Mouse (Mus musculus) kidney, postnatal 0 days (tissue): ENCODE measurements around the gene Cdkn1b. TPM values are rescaled to one million over a fixed set of nuclear protein-coding genes. Genes with fewer than 3 reads are reported as not detected.

Experiments
- ATAC-seq: fragments of 200-750 bp; cut with Nextera tagmentation; replicated peaks from 2 replicates; pipeline ENCODE4 v1.8.0; 2017; ENCODE audit warnings: low read depth, moderate number of reproducible peaks, moderate TSS enrichment, moderate library complexity; ENCODE audit not compliant: low FRiP score
- DNase-seq: peaks from one replicate; pipeline ENCODE4 v3.0.0-alpha.2; 2016; ENCODE audit warnings: low spot score
- H3K27ac ChIP-seq: fragments of 300-500 bp; sonication (generic); 2 replicates; pipeline ENCODE4 v1.5.1; 2014; ENCODE audit warnings: mild to moderate bottlenecking
- H3K27me3 ChIP-seq: fragments of 300-500 bp; sonication (generic); 2 replicates; pipeline ENCODE4 v1.6.1; 2014; ENCODE audit warnings: low read length, mixed read lengths; ENCODE audit not compliant: insufficient read depth
- H3K36me3 ChIP-seq: fragments of 300-500 bp; sonication (generic); 2 replicates; pipeline ENCODE4 v1.6.1; 2014; ENCODE audit warnings: low read length, mixed read lengths; ENCODE audit not compliant: insufficient read depth
- H3K4me1 ChIP-seq: fragments of 300-500 bp; sonication (generic); replicated peaks from 2 replicates; pipeline ENCODE4 v1.6.1; 2014; ENCODE audit warnings: antibody characterized with exemption, low read length, mixed read lengths; ENCODE audit not compliant: insufficient read depth
- H3K4me2 ChIP-seq: fragments of 300-500 bp; sonication (generic); 2 replicates; pipeline ENCODE4 v1.6.1; 2014; ENCODE audit warnings: mild to moderate bottlenecking, low read length, moderate library complexity, mixed read lengths
- H3K4me3 ChIP-seq: fragments of 300-500 bp; sonication (generic); replicated peaks from 2 replicates; pipeline ENCODE4 v1.5.1; 2014; ENCODE audit warnings: low read depth, low read length
- H3K9ac ChIP-seq: fragments of 300-500 bp; sonication (generic); 2 replicates; pipeline ENCODE4 v1.6.1; 2014; ENCODE audit warnings: low read depth, low read length
- H3K9me3 ChIP-seq: fragments of 300-500 bp; sonication (generic); replicated peaks from 2 replicates; pipeline ENCODE4 v1.6.1; 2016; ENCODE audit warnings: low read length, inconsistent platforms, mixed read lengths
- CTCF ChIP-seq: IDR thresholded peaks from 2 replicates; pipeline ENCODE4 v1.5.1; 2016; ENCODE audit warnings: antibody characterized with exemption, low read depth, mild to moderate bottlenecking, moderate library complexity
- WGBS: fragments of 180-500 bp; shearing (Covaris S2); extraction: QIAGEN DNeasy Blood & Tissue Kit; methylation state at CpG from one replicate; pipeline ENCODE4 v1.1.7; 2014; 5-methylcytosine and 5-hydroxymethylcytosine counted together
- polyA plus RNA-seq: library from polyadenylated mRNA; unstranded; fragments of >200 nt; fragmentation: Nextera tagmentation; extraction: Ambion mirVana; gene quantifications from 2 replicates; pipeline ENCODE4 v1.2.1, GENCODE M21; 2015

The Cdkn1b gene
- polyA plus RNA-seq, 1 experiment from 2014 or later = 25.1 TPM

GRCm38 (mm10) chr6:134931146-134931545, 10.9 kb downstream of the Cdkn1b start:
- Histone ChIP-seq H3K4me2 (peak overlapping the region; percentile 88; the same call in 1 of the 2 replicates), H3K36me3 (no peaks in the 10 kb centered on the region), H3K9ac (no peak overlapping the region), H3K4me3 (no peak overlapping the region), H3K27ac (no peak overlapping the region), H3K4me1 (peaks cover 10% of the 10 kb centered on the region; the same call in 1 of the 2 replicates), H3K9me3 (no peaks in the 10 kb centered on the region), H3K27me3 (no peaks in the 10 kb centered on the region)
- DNase-seq (no peak), ATAC-seq (no peak)
- TF ChIP-seq CTCF = no peak
- 60% methylated on average over 3 of the region's 3 CpGs for WGBS

GRCm38 (mm10) chr6:134932486-134933206, 12.4 kb downstream of the Cdkn1b start:
- Histone ChIP-seq H3K36me3 (no peaks in the 10 kb centered on the region), H3K27ac (peak overlapping the region; percentile 37; the same call in 1 of the 2 replicates), H3K27me3 (no peaks in the 10 kb centered on the region), H3K4me2 (peak overlapping the region; percentile 40), H3K4me1 (peaks cover 10% of the 10 kb centered on the region; the same call in 1 of the 2 replicates), H3K9ac (peak overlapping the region; percentile 5; the same call in 1 of the 2 replicates), H3K4me3 (no peak overlapping the region), H3K9me3 (no peaks in the 10 kb centered on the region)
- ATAC-seq (no peak), DNase-seq (peak; percentile 58)
- WGBS = 40% methylated on average over 12 of the region's 12 CpGs
- no peak for TF ChIP-seq CTCF

GRCm38 (mm10) chr6:134933207-134933558, 13.0 kb downstream of the Cdkn1b start:
- H3K4me3 ChIP-seq = no peak overlapping the region
- no peaks in the 10 kb centered on the region for H3K27me3 ChIP-seq
- H3K4me2 ChIP-seq = peak overlapping the region; percentile 40; the same call in 1 of the 2 replicates
- H3K9ac ChIP-seq = peak overlapping the region; percentile 5; the same call in 1 of the 2 replicates
- DNase-seq (no peak), ATAC-seq (no peak)
- peaks cover 10% of the 10 kb centered on the region; the same call in 1 of the 2 replicates for H3K4me1 ChIP-seq
- H3K9me3 ChIP-seq = no peaks in the 10 kb centered on the region
- 0 out of 2 replicates have a peak overlapping the region, but pooled peaks have one; percentile 37 for H3K27ac ChIP-seq
- TF ChIP-seq CTCF = no peak
- WGBS = 62% methylated on average over 2 of the region's 2 CpGs
- H3K36me3 ChIP-seq = no peaks in the 10 kb centered on the region

GRCm38 (mm10) chr6:134934305-134934704, 14.1 kb downstream of the Cdkn1b start:
- Histone ChIP-seq H3K4me3 (no peak overlapping the region), H3K27ac (no peak overlapping the region), H3K4me2 (no peak overlapping the region), H3K36me3 (no peaks in the 10 kb centered on the region), H3K9me3 (no peaks in the 10 kb centered on the region), H3K27me3 (no peaks in the 10 kb centered on the region), H3K4me1 (peaks cover 10% of the 10 kb centered on the region; the same call in 1 of the 2 replicates), H3K9ac (no peak overlapping the region)
- DNase-seq = no peak
- ATAC-seq = no peak
- WGBS = 92% methylated on average over 5 of the region's 5 CpGs
- TF ChIP-seq CTCF = no peak

- Histone ChIP-seq H3K9me3 (no peaks in the 10 kb centered on the region), H3K4me3 (no peak overlapping the region), H3K27me3 (no peaks in the 10 kb centered on the region), H3K27ac (no peak overlapping the region), H3K4me2 (no peak overlapping the region), H3K36me3 (0 out of 2 replicates have a peak, but pooled peaks cover 8% of the 10 kb centered on the region), H3K4me1 (0 out of 2 replicates have a peak, but pooled peaks cover 11% of the 10 kb centered on the region), H3K9ac (no peak overlapping the region)
- TF ChIP-seq CTCF = no peak
- ATAC-seq (no peak), DNase-seq (no peak)
- WGBS = 72% methylated on average over 4 of the region's 4 CpGs
Measured at GRCm38 (mm10) chr6:134939781-134940180, 19.6 kb downstream of the Cdkn1b start.

- H3K4me3 ChIP-seq = no peak overlapping the region
- peak; percentile 64 for DNase-seq
- TF ChIP-seq CTCF = no peak
- WGBS = 33% methylated on average over 13 of the region's 13 CpGs
- ATAC-seq = no peak; the same call in 1 of the 2 replicates
- H3K9me3 ChIP-seq = no peaks in the 10 kb centered on the region
- H3K27ac ChIP-seq = peak overlapping the region; percentile 51
- H3K36me3 ChIP-seq = 0 out of 2 replicates have a peak, but pooled peaks cover 8% of the 10 kb centered on the region
- no peak overlapping the region for H3K9ac ChIP-seq
- no peak overlapping the region for H3K4me2 ChIP-seq
- no peaks in the 10 kb centered on the region for H3K27me3 ChIP-seq
- 0 out of 2 replicates have a peak, but pooled peaks cover 11% of the 10 kb centered on the region for H3K4me1 ChIP-seq
Measured at GRCm38 (mm10) chr6:134943759-134944407, 23.7 kb downstream of the Cdkn1b start.
